Mouse (Mus musculus) hindbrain, embryonic 10.5 days (tissue): ENCODE measurements around the gene Dnajb1. TPM values are rescaled to one million over a fixed set of nuclear protein-coding genes. Genes with fewer than 3 reads are reported as not detected.
A peak's percentile ranks its signal among the peaks of the same experiment; 100 is the strongest.
"Not testable (repeated sequence)": the region's sequence is repeated elsewhere in the genome, so short reads cannot be mapped to it uniquely, and the experiment has no call there.

Source experiments
- DNase-seq: peaks from one replicate; pipeline ENCODE4 v3.0.0-alpha.2; 2017; ENCODE audit warnings: low spot score
- H3K27ac ChIP-seq: fragments of 300-500 bp; sonication (generic); 2 replicates; pipeline ENCODE4 v1.5.1; 2016; ENCODE audit warnings: mild to moderate bottlenecking, moderate library complexity
- H3K27me3 ChIP-seq: fragments of 300-500 bp; sonication (generic); 2 replicates; pipeline ENCODE4 v1.6.1; 2016; ENCODE audit warnings: mild to moderate bottlenecking; ENCODE audit not compliant: poor library complexity, insufficient read depth, severe bottlenecking
- H3K36me3 ChIP-seq: fragments of 300-500 bp; sonication (generic); 2 replicates; pipeline ENCODE4 v1.6.1; 2016; ENCODE audit warnings: mild to moderate bottlenecking, moderate library complexity
- H3K4me1 ChIP-seq: fragments of 300-500 bp; sonication (generic); replicated peaks from 2 replicates; pipeline ENCODE4 v1.6.1; 2016; ENCODE audit warnings: mild to moderate bottlenecking
- H3K4me3 ChIP-seq: fragments of 300-500 bp; sonication (generic); 2 replicates; pipeline ENCODE4 v1.5.1; 2016; ENCODE audit warnings: mild to moderate bottlenecking, moderate library complexity
- H3K9me3 ChIP-seq: fragments of 300-500 bp; sonication (generic); 2 replicates; pipeline ENCODE4 v1.6.1; 2016; ENCODE audit warnings: mild to moderate bottlenecking, moderate library complexity
- WGBS: fragments of 180-500 bp; shearing (Covaris S2); methylation state at CpG from one replicate; pipeline ENCODE4 v1.1.7; 2016; 5-methylcytosine and 5-hydroxymethylcytosine counted together
- polyA plus RNA-seq: library from polyadenylated mRNA; unstranded; fragments of >200 nt; fragmentation: Nextera tagmentation; extraction: Ambion mirVana; gene quantifications from 2 replicates; pipeline ENCODE4 v1.2.1, GENCODE M21; 2016

The Dnajb1 gene
- polyA plus RNA-seq, 1 experiment from 2014 or later, result 71.9 TPM

DNA sequence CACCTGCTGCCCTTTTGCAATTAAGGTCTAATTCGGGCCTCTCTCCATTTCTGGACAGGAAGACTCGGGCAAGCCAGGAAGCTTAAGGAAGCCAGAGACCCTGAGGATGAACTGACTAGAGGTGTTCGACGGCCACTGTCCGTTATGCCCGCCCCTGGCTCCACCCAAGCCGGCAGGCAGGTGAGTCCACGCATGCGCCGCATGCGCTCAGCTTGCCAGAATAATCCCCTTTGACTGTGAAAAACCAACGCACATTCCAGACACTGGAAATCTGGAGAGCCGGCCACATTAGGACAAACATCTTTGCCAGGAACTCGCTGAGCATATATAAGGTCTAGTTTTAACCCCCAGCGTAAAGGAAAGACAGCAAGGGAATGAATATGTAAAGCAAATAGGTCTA is 24.8 kb upstream of the Dnajb1 start:
- 92% methylated on average over 15 of the region's 15 CpGs for WGBS
- no peak for DNase-seq
- no peak overlapping the region for H3K27ac ChIP-seq
- peaks cover 49% of the 10 kb centered on the region for H3K4me1 ChIP-seq
- no peaks in the 10 kb centered on the region for H3K27me3 ChIP-seq
- no peaks in the 10 kb centered on the region for H3K9me3 ChIP-seq
- no peak overlapping the region for H3K4me3 ChIP-seq
- peaks cover 68% of the 10 kb centered on the region for H3K36me3 ChIP-seq

DNA sequence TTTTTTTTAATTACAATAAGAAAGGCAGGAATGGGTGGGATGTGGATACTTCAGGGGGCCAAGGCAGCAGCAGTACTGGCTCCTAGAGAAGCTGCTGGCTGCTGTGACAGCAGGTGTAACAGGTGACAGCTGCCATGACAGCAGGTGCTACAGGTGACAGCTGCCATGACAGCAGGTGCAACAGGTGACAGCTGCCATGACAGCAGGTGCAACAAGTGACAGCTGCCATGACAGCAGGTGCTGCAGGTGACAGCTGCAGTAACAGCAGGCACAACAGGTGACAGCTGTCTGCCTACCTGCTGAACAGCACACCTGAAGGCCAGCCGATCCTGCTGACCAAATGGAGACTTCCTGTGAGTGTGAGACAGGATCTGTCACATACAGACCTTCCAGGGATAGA is 23.2 kb upstream of the Dnajb1 start:
- no peak overlapping the region for H3K27ac ChIP-seq
- H3K4me1 ChIP-seq, result peaks cover 36% of the 10 kb centered on the region
- 94% methylated on average over 1 of the region's 1 CpGs for WGBS
- H3K9me3 ChIP-seq, result no peaks in the 10 kb centered on the region
- H3K27me3 ChIP-seq, result no peaks in the 10 kb centered on the region
- no peak for DNase-seq
- peaks cover 78% of the 10 kb centered on the region for H3K36me3 ChIP-seq
- H3K4me3 ChIP-seq, result no peak overlapping the region

DNA sequence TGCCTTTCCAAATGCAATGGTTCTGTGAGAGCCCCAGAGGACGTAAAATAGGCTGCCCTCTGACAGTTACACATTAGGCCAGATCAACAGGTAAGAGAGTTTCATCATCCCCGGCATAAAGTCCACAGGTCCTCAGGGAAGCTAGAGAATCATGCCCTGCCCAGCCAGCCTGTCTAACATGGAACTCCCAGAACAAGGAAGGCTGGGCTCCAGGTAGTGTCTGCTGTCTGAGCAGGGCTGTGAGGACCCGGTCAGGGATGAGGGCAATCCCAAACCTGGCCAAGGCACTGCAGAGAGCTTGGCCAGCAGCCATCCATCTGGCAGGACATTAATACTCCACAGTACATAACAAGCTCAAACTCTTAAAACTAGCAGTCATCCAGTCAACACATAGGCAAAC is 22.7 kb upstream of the Dnajb1 start:
- H3K27ac ChIP-seq, result no peak overlapping the region
- no peak for DNase-seq
- peaks cover 39% of the 10 kb centered on the region for H3K4me1 ChIP-seq
- WGBS, result 90% methylated on average over 3 of the region's 3 CpGs
- H3K9me3 ChIP-seq, result no peaks in the 10 kb centered on the region
- no peak overlapping the region for H3K4me3 ChIP-seq
- H3K36me3 ChIP-seq, result peaks cover 81% of the 10 kb centered on the region
- H3K27me3 ChIP-seq, result no peaks in the 10 kb centered on the region

DNA sequence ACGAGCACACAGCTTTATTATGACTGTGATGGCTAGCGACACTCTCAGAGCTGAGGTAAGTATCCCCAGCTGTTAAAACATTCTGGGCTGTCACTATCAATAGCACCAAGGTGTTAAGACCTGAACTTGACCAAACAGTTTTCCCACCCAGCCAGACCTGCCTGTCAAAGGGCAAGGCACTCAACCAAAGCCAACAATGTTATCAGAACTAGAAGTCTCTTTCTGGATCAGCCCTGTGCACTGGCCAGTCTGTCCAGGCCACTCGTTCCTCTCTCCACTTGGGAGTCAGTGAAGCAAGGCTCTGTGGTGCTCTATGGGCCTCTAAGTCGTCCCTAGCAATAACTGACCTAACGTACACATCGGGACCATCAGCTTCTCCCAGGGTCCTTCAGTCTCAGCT is 20.3 kb upstream of the Dnajb1 start:
- DNase-seq, result no peak
- Histone ChIP-seq H3K4me1 (peaks cover 34% of the 10 kb centered on the region), H3K27me3 (no peaks in the 10 kb centered on the region), H3K9me3 (no peaks in the 10 kb centered on the region), H3K36me3 (peaks cover 92% of the 10 kb centered on the region), H3K4me3 (no peak overlapping the region), H3K27ac (no peak overlapping the region)
- WGBS, result 84% methylated on average over 6 of the region's 6 CpGs

DNA sequence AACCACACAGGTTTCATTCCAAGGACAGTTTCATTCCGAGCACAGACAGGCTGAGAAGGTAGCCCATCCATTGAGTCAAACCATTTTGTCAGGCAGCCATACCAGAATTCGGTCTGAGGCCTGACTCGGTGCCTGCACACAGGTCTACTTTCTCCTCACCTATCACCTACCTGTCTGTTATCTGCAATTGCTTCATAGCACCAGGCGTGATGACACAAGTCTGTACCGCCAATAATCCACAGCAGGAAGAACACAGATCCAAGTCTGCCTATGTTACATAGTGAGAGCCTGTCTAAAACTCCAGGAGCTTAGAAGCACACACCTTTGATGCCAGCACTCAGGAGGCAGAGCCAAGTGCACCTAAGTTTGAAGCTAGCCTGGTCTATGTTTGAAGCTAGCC is 19.1 kb upstream of the Dnajb1 start:
- no peak for DNase-seq
- Histone ChIP-seq H3K4me3 (no peak overlapping the region), H3K36me3 (peaks cover 82% of the 10 kb centered on the region), H3K9me3 (no peaks in the 10 kb centered on the region), H3K4me1 (peaks cover 36% of the 10 kb centered on the region), H3K27ac (no peak overlapping the region), H3K27me3 (no peaks in the 10 kb centered on the region)
- 95% methylated on average over 5 of the region's 5 CpGs for WGBS

DNA sequence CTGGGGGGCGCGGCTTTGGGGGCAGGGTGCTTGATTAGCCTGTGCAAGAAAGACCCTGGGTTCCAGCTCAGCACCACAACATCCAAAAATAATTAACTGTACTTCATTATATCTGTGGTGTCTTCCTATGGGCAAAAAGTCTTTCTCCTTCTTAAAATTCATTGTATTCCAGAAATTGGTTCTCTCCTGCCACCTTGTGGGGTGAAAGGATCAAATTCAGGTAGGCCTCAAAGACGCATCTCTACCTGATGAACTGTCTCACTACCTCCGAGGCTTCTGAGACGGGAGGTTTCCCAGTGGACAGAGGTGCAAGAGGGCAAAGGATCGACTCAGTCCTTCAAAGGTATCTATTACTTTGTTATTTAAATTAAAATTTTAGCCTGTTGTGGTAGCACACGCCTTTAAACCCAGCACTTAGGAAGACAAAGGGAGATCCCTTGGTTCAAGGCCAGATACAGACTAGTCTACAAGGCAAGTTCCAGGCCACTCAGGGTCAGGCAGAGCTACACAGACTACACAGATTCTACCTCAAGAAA is 17.4 kb upstream of the Dnajb1 start:
- WGBS, result 84% methylated on average over 7 of the region's 7 CpGs
- Histone ChIP-seq H3K4me3 (no peak overlapping the region), H3K9me3 (no peaks in the 10 kb centered on the region), H3K27me3 (no peaks in the 10 kb centered on the region), H3K36me3 (peaks cover 67% of the 10 kb centered on the region), H3K27ac (no peak overlapping the region), H3K4me1 (peaks cover 41% of the 10 kb centered on the region)
- no peak for DNase-seq

DNA sequence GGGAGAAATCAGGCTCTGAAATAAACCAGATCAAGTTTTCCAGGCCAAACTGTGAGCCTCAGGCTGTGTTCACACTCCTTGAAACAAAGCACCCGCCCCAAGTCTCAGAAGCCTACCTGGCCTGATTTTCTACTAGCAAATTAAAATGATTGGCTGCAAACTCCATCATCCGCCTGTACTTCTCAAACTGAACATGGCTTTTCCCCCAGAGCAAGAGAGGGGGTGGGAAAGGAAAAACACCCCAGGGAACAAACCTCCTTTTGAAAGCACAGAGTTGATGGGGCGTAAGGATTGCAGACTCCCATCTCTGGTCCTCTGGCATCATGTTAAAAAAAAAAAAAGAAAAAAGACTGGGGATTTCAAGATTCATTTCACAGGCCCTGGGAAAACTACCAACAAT is 15.3 kb upstream of the Dnajb1 start:
- peak overlapping the region; percentile 31; the same call in 1 of the 2 replicates for H3K27ac ChIP-seq
- no peaks in the 10 kb centered on the region for H3K9me3 ChIP-seq
- H3K27me3 ChIP-seq, result no peaks in the 10 kb centered on the region
- DNase-seq, result no peak
- 78% methylated on average over 3 of the region's 3 CpGs for WGBS
- H3K4me3 ChIP-seq, result peak overlapping the region; percentile 90
- H3K4me1 ChIP-seq, result peaks cover 41% of the 10 kb centered on the region
- peaks cover 46% of the 10 kb centered on the region for H3K36me3 ChIP-seq

DNA sequence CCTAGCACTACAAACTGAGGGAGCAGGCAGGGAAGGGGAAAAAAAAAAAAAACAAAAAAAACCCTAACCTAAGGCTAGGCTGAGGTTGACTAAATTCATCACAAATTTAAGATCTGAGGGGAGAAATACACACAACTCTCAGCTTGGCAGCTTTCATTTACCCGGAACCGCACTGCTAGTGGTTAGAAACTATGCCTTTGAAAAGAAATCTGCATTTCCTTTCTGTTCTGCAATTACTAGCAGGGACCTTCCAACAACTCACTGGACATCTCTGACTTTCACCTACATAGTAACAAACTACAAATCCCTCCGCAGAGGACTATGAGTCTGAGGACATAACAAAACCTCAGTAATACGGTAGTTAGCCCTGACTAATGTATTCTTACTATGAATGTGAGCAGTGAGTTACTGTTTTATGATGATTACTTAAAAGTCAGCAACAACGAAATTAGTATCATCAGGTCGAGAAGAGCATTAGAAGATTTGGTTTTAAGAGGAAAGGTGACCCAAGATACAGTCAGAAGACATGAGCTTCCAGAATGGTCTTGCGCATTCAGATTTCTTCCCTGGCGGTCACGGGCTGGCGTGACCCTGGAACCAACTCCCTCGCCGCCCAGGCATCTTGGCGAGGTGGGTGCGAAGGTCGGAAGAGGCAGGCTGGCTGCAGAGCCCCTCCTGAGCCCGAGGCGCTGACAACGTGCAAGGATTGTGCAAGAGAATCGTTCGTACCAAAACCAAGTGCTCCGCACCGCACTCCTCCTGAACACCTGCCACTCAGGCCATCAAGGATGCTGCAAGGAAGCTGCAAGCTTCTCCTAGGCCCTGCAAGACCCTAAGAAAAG is 14.4 kb upstream of the Dnajb1 start:
- no peaks in the 10 kb centered on the region for H3K27me3 ChIP-seq
- H3K9me3 ChIP-seq, result no peaks in the 10 kb centered on the region
- 6% methylated on average over 22 of the region's 22 CpGs for WGBS
- peak overlapping the region; percentile 97 for H3K27ac ChIP-seq
- peaks cover 37% of the 10 kb centered on the region for H3K36me3 ChIP-seq
- H3K4me1 ChIP-seq, result peaks cover 38% of the 10 kb centered on the region
- no peak for DNase-seq
- peak overlapping the region; percentile 90 for H3K4me3 ChIP-seq

DNA sequence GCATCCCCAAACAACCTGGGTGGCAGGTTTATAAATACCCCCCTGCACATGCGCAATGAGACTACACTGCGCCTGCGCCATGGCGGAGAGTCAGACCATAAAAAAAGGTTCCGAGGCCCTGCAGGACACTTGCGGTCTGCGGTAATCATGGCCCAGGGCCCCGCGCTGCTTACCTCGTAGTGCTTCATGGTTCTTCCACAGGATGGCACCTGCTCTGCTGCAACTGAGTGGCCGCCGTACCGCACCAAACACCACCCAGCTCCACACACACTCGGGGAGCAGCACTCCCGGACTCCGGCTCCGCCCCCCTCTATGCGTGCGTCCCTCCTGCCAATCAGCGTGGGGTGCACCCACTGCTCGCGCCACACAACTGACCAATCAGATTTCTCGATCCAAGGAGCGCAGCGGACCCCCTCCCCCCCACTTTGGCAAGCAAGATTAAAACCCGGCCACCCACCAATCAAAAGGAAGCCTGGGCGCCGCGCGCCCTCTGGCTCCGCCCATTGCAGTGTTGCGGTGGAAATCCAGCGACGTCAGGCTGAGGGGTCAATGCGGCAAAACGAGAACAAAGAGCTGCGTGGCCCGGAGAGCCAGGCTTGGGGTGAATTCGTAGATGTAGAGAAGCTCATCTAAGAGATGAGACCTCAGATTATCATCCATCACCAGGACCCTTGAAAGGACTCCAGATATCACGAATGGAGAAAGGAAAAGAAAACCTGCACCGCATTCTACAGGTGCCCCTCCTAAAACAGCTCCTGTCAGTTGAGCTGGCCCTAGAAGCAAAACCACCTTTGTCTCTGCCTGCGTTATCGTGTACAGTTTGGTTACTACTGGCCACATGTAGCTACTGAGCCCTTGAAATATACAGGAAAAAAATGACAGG is 13.6 kb upstream of the Dnajb1 start:
- H3K9me3 ChIP-seq, result no peaks in the 10 kb centered on the region
- H3K4me3 ChIP-seq, result peak overlapping the region; percentile 90
- H3K36me3 ChIP-seq, result peaks cover 28% of the 10 kb centered on the region
- DNase-seq, result peak; percentile 100
- H3K27me3 ChIP-seq, result no peaks in the 10 kb centered on the region
- peaks cover 38% of the 10 kb centered on the region for H3K4me1 ChIP-seq
- under 1% methylated on average over 43 of the region's 43 CpGs for WGBS
- peak overlapping the region; percentile 97 for H3K27ac ChIP-seq

DNA sequence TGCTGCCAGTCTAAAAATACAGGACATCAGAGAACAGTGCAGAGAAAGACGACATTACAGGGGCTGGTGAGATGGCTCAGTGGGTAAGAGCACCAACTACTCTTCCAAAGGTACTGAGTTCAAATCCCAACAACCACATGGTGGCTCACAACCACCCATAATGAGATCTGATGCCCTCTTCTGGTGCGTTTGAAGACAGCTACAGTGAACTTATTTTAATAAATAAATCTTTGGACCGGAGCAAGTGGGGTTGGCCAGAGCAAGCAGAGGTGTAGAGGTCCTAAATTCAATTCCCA is 13.0 kb upstream of the Dnajb1 start:
- Histone ChIP-seq H3K36me3 (peaks cover 24% of the 10 kb centered on the region), H3K27ac (peak overlapping the region; percentile 97), H3K4me3 (peak overlapping the region; percentile 90), H3K4me1 (peaks cover 36% of the 10 kb centered on the region)
- H3K27me3 ChIP-seq, H3K9me3 ChIP-seq, DNase-seq: not testable (repeated sequence)
- 65% methylated on average over 3 of the region's 3 CpGs for WGBS

DNA sequence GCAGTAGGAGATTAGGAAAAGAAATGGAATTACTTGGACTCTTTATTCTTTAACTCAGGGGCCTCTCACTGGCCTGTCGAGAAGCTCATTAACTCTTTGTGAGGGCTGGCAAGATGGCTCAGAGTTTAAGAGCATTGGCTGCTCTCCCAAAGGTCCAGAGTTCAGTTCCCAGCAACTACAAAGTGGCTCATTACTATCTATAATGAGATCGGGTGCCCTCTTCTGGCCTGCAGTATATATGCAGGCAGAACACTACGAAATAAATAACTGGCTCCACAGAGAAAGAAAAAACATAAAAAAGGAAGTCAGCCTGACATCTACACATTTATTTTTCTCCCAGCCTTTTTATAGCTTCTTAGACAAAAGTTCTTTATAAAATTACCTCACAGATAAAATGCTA is 11.6 kb upstream of the Dnajb1 start:
- no peak for DNase-seq
- Histone ChIP-seq H3K27me3 (no peaks in the 10 kb centered on the region), H3K4me3 (no peak overlapping the region), H3K36me3 (peaks cover 10% of the 10 kb centered on the region), H3K9me3 (no peaks in the 10 kb centered on the region), H3K27ac (no peak overlapping the region), H3K4me1 (peaks cover 28% of the 10 kb centered on the region)
- WGBS, result 30% methylated on average over 3 of the region's 3 CpGs

DNA sequence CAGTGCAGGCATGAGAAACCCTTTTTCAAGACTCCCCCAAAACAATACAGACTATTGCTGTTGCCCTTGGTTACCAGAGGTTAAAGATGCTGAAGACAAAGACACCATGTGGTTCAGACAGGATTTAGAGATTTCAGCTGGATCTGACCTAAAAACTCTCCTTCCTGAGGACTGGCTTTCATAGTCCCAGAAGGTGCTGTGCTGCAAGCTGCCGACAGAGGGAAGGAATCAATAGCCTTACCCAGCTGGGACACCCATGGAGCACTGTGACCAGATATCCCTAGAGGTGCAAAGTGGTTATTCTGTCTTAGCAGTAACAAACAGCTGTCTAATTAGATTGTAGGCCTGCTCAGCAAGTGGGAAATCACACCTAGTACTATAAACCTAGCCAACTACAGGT is 9.8 kb upstream of the Dnajb1 start:
- Histone ChIP-seq H3K9me3 (no peaks in the 10 kb centered on the region), H3K4me3 (no peak overlapping the region), H3K36me3 (no peaks in the 10 kb centered on the region), H3K27me3 (no peaks in the 10 kb centered on the region), H3K27ac (no peak overlapping the region), H3K4me1 (peaks cover 13% of the 10 kb centered on the region)
- 18% methylated on average over 1 of the region's 1 CpGs for WGBS
- no peak for DNase-seq

DNA sequence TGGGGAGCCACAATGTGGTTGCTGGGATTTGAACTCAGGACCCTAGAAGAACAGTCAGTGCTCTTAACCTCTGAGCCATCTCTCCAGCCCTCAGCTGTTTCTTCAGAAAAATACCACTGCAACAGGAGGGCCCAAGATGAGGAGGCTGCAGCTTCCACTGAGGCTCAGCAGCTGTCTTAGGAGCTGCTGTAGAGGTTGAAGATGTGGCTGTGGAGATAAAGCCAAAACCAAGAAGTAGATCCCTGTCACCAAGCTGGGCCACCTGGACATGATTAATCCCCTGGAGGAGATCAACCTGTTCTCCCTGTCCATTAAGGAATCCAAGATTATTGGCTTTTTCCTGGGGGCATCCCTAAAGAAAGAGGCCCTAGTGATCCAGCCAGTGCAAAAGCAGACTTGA is 8.2 kb upstream of the Dnajb1 start:
- no peak for DNase-seq
- Histone ChIP-seq H3K4me1 (peaks cover 7% of the 10 kb centered on the region), H3K36me3 (no peaks in the 10 kb centered on the region), H3K4me3 (no peak overlapping the region), H3K9me3 (no peaks in the 10 kb centered on the region), H3K27me3 (no peaks in the 10 kb centered on the region), H3K27ac (no peak overlapping the region)
